Mouse (Mus musculus) kidney, adult 2 months (tissue): Measurements from ENCODE around the gene Ifnar1.

ENCODE experiments used
- CTCF ChIP-seq: fragments of 200-500 bp; conservative IDR thresholded peaks from 2 replicates; pipeline ENCODE4 v1.5.1; 2011; ENCODE audit warnings: low read depth, mild to moderate bottlenecking, control low read depth, low read length, moderate library complexity, mixed read lengths; ENCODE audit not compliant: insufficient read depth, insufficient read length
- POLR2A ChIP-seq: fragments of 200-500 bp; IDR thresholded peaks from one replicate; pipeline ENCODE4 v1.6.1; 2011; ENCODE audit warnings: low read depth, low read length, control low read depth

GRCm38 (mm10) chr16:91506396-91506795 lies 21.4 kb downstream of the Ifnar1 start:
- no peak for TF ChIP-seq POLR2A
- TF ChIP-seq CTCF, result no peak
